Mouse (Mus musculus): ENCODE measurements around the gene Sacs. TPM values are rescaled to one million over a fixed set of nuclear protein-coding genes. Genes with fewer than 3 reads are reported as not detected.

The Sacs gene
- polyA plus RNA-seq (2015; fragmentation: Nextera tagmentation; extraction: Ambion mirVana), result 2.3 and 2.7 TPM in 2 replicates

DNA sequence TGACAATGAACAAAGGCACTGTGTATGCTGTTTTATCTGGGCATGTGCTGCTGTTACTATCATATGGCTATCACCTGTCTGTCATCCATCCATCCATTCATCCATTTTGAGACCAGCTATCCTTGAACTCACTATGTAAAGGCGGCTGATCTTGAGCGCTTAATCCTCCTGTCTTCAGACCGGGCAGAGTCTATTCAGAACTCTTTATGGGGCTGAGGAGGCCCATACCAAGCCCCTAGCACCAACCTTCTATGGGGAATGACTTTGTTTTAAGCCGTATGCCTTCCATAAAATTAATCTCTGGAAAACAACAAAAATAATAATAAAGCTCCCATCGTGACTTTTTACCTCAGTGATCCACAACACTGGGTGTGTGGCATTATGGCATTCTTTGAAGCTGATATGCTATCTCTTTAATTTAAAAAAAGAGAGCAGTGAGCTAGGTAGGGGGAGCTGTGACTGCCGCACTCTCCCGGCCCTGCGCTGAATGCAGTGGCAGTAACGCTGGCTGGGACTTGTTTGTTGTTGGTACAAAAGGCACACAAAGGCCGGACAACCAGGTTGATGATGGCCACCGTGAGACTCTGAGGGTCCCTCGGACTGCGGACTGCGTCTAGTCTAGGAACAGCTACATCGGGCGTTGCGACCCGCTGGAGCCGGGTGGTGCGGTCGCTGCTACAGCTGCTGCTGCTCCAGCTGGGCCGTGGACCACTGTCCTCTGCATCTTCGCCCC is at the start of gene Sacs:
Gene Sacs (plus strand): TSS at position 464 of the 733 bp plus-strand sequence.

DNA sequence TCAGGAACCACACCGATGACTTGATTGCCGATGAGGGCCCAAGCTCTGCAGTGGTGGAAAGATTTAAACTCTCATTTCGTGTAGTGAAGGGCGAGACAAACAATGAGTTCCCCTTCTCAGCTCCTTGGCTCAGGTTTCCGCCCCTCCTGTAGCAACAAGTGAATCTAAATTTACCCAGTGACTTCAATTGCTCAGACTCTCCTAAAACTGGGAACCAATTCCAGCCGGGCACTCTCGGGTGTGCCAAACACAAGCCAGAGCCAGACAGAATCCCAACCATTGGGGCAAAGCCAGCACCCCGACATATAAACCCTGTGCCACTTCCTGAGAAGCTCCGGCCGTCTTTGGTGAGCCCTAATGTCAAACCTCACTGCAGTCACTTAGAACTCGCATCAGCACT is 120.1 kb downstream of the Sacs start, which contains the start of gene Sgcg:
Gene Sgcg (minus strand): TSS at position 139 of the 400 bp plus-strand sequence.

Other genes with a start within 250 kb of the Sacs start
- 12.5 TPM in 2 replicates for gene Tnfrsf19, start 92.0 kb upstream of the Sacs start, polyA plus RNA-seq (2015; fragmentation: Nextera tagmentation; extraction: Ambion mirVana)
- 112 and 127 TPM in 2 replicates for gene Sgcg, start 120.0 kb downstream of the Sacs start, polyA plus RNA-seq (2015; fragmentation: Nextera tagmentation; extraction: Ambion mirVana)
- 0.79 and 1.2 TPM in 2 replicates for gene Arl11, start 171.3 kb downstream of the Sacs start, polyA plus RNA-seq (2015; fragmentation: Nextera tagmentation; extraction: Ambion mirVana)
- 5.6 and 6.8 TPM in 2 replicates for gene Ebpl, start 222.0 kb downstream of the Sacs start, polyA plus RNA-seq (2015; fragmentation: Nextera tagmentation; extraction: Ambion mirVana)